Mouse (Mus musculus) liver, adult 2 months (tissue): ENCODE results near the gene Prkce.

ENCODE experiments used
- CTCF ChIP-seq: fragments of 200-500 bp; IDR thresholded peaks from 2 replicates; pipeline ENCODE4 v1.5.1; 2011; ENCODE audit warnings: low read depth, low read length, control low read depth
- POLR2A ChIP-seq: fragments of 200-500 bp; IDR thresholded peaks from 2 replicates; pipeline ENCODE4 v1.6.1; 2011; ENCODE audit warnings: low read length, control low read depth; ENCODE audit not compliant: insufficient read depth; ENCODE audit errors: extremely low read depth

DNA sequence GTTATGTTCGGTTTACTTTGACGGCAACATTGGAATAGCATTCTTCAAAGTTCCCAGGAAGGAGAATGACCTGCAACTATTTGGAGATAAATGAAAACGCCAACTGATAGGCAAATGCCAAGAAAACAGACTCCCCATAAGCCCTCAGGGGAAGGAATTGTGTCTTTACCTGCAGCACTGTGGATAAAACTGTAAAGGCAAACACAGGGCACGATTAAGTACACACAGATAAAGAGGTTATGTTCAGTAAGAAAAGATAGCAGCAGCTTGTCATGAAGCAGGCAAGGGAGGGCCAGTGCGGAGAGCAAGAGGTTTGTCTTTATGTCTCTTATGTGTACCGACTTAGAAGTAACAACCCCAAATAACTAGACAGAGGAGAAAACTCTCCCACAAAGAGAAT, 326.9 kb downstream of the Prkce start:
- no peak for TF ChIP-seq POLR2A
- TF ChIP-seq CTCF: no peak
